Mouse (Mus musculus) MEL (cell line): ENCODE measurements around the gene Cenpn. TPM values are rescaled to one million over a fixed set of nuclear protein-coding genes. Genes with fewer than 3 reads are reported as not detected.

Experiments used
- DNase-seq: peaks from one replicate; pipeline ENCODE4 v3.0.0; 2011; ENCODE audit warnings: low read depth, low spot score
- H3K27ac ChIP-seq: 2 replicates; pipeline ENCODE4 v1.5.1; 2012; ENCODE audit warnings: low read depth, mild to moderate bottlenecking, control low read depth, low read length, moderate library complexity; ENCODE audit not compliant: control insufficient read depth
- H3K27me3 ChIP-seq, 2 experiments: fragments of 150-350 bp in 1 of 2; sonication (generic) in 1 of 2; 2 replicates each; pipeline ENCODE4 v1.6.1; 2012; ENCODE audit warnings: low read length in 2 of 2, mild to moderate bottlenecking in 2 of 2, improper control_type of control experiment in 1 of 2, moderate library complexity in 1 of 2; ENCODE audit not compliant: insufficient read depth in 2 of 2, control insufficient read depth in 1 of 2
- H3K36me3 ChIP-seq, 2 experiments: 2 replicates each; pipeline ENCODE4 v1.6.1; 2012 to 2014; ENCODE audit warnings: low read length in 2 of 2, improper control_type of control experiment in 1 of 2, inconsistent platforms in 1 of 2, mild to moderate bottlenecking in 1 of 2; ENCODE audit not compliant: insufficient read depth in 2 of 2, control insufficient read depth in 1 of 2
- H3K4me1 ChIP-seq, 2 experiments: fragments of 150-350 bp in 1 of 2; sonication (generic) in 1 of 2; 2 replicates each; pipeline ENCODE4 v1.6.1; 2012; ENCODE audit warnings: low read length in 2 of 2, improper control_type of control experiment in 1 of 2, mild to moderate bottlenecking in 1 of 2; ENCODE audit not compliant: insufficient read depth in 2 of 2, control insufficient read depth in 1 of 2
- H3K4me3 ChIP-seq, 2 experiments: fragments of 150-350 bp in 1 of 2; sonication (generic) in 1 of 2; 2 replicates each; pipeline ENCODE4 v1.5.1; 2012; ENCODE audit warnings: low read depth in 2 of 2, low read length in 2 of 2, mild to moderate bottlenecking in 2 of 2, moderate library complexity in 2 of 2, control low read depth in 1 of 2, improper control_type of control experiment in 1 of 2; ENCODE audit not compliant: control insufficient read depth in 1 of 2, insufficient read depth in 1 of 2
- H3K79me2 ChIP-seq: 2 replicates; pipeline ENCODE4 v1.6.1; 2012; ENCODE audit warnings: mild to moderate bottlenecking, low read length, moderate library complexity; ENCODE audit not compliant: control insufficient read depth, poor library complexity, insufficient read depth
- H3K9ac ChIP-seq: 2 replicates; pipeline ENCODE4 v1.6.1; 2012; ENCODE audit warnings: low read depth, mild to moderate bottlenecking, control low read depth, low read length, moderate library complexity; ENCODE audit not compliant: control insufficient read depth, poor library complexity, severe bottlenecking
- H3K9me3 ChIP-seq: fragments of 150-350 bp; sonication (generic); replicated peaks from 2 replicates; pipeline ENCODE4 v1.6.1; 2012; ENCODE audit warnings: mild to moderate bottlenecking, low read length, improper control_type of control experiment, moderate library complexity; ENCODE audit not compliant: insufficient read depth
- BHLHE40 ChIP-seq: IDR thresholded peaks from 2 replicates; pipeline ENCODE4 v1.6.1; 2012; ENCODE audit warnings: low read depth, mild to moderate bottlenecking, inconsistent platforms, low read length, improper control_type of control experiment, borderline replicate concordance
- CHD1 ChIP-seq: IDR thresholded peaks from 2 replicates; pipeline ENCODE4 v1.6.1; 2012; ENCODE audit warnings: low read depth, mild to moderate bottlenecking, inconsistent platforms, low read length, improper control_type of control experiment
- CHD2 ChIP-seq: IDR thresholded peaks from 2 replicates; pipeline ENCODE4 v1.6.1; 2011; ENCODE audit warnings: low read length, improper control_type of control experiment
- CTCF ChIP-seq, 3 experiments: IDR thresholded peaks in 2 of 3; conservative IDR thresholded peaks in 1 of 3; 2 replicates each; pipeline ENCODE4 v1.5.1; 2011 to 2012; ENCODE audit warnings: low read length in 3 of 3, low read depth in 2 of 3, mild to moderate bottlenecking in 2 of 3, improper control_type of control experiment in 1 of 3, inconsistent platforms in 1 of 3, mixed read lengths in 1 of 3, moderate library complexity in 1 of 3; ENCODE audit not compliant: control insufficient read depth in 1 of 3, insufficient read depth in 1 of 3, poor library complexity in 1 of 3, severe bottlenecking in 1 of 3
- E2F4 ChIP-seq: IDR thresholded peaks from 2 replicates; pipeline ENCODE4 v1.6.1; 2011; ENCODE audit warnings: low read depth, low read length, improper control_type of control experiment, borderline replicate concordance
- ELF1 ChIP-seq: IDR thresholded peaks from 2 replicates; pipeline ENCODE4 v1.6.1; 2014; ENCODE audit warnings: low read depth, mild to moderate bottlenecking, inconsistent platforms, low read length, improper control_type of control experiment, moderate library complexity
- EP300 ChIP-seq, 2 experiments: IDR thresholded peaks; 2 replicates each; pipeline ENCODE4 v1.6.1; 2011; ENCODE audit warnings: improper control_type of control experiment in 2 of 2, low read length in 2 of 2, low read depth in 1 of 2, mild to moderate bottlenecking in 1 of 2
- ETS1 ChIP-seq: IDR thresholded peaks from 2 replicates; pipeline ENCODE4 v1.6.1; 2012; ENCODE audit warnings: low read depth, mild to moderate bottlenecking, inconsistent platforms, low read length, improper control_type of control experiment, moderate library complexity
- GABPA ChIP-seq: IDR thresholded peaks from 2 replicates; pipeline ENCODE4 v1.6.1; 2012; ENCODE audit warnings: low read depth, mild to moderate bottlenecking, inconsistent platforms, low read length, improper control_type of control experiment, moderate library complexity
- GATA1 ChIP-seq: IDR thresholded peaks from 2 replicates; pipeline ENCODE4 v1.6.1; 2011; ENCODE audit warnings: low read depth, low read length, improper control_type of control experiment
- HCFC1 ChIP-seq: IDR thresholded peaks from 2 replicates; pipeline ENCODE4 v1.6.1; 2012; ENCODE audit warnings: low read depth, mild to moderate bottlenecking, inconsistent platforms, low read length, improper control_type of control experiment, moderate library complexity
- JUND ChIP-seq: IDR thresholded peaks from 2 replicates; pipeline ENCODE4 v1.6.1; 2011; ENCODE audit warnings: low read depth, mild to moderate bottlenecking, improper control_type of control experiment, low read length
- KAT2A ChIP-seq: conservative IDR thresholded peaks from 2 replicates; pipeline ENCODE4 v1.6.1; 2012; ENCODE audit warnings: low read depth, low read length, improper control_type of control experiment, inconsistent platforms
- MAFK ChIP-seq: IDR thresholded peaks from 2 replicates; pipeline ENCODE4 v1.6.1; 2011; ENCODE audit warnings: low read depth, mild to moderate bottlenecking, low read length, improper control_type of control experiment, borderline replicate concordance
- MAX ChIP-seq: IDR thresholded peaks from 2 replicates; pipeline ENCODE4 v1.6.1; 2011; ENCODE audit warnings: low read length, improper control_type of control experiment
- MAZ ChIP-seq: IDR thresholded peaks from 2 replicates; pipeline ENCODE4 v1.6.1; 2012; ENCODE audit warnings: low read depth, mild to moderate bottlenecking, inconsistent platforms, low read length, improper control_type of control experiment
- MEF2A ChIP-seq: IDR thresholded peaks from 2 replicates; pipeline ENCODE4 v1.6.1; 2014; ENCODE audit warnings: low read depth, mild to moderate bottlenecking, inconsistent platforms, low read length, improper control_type of control experiment; ENCODE audit not compliant: poor library complexity, insufficient replicate concordance, severe bottlenecking; ENCODE audit errors: extremely low read depth
- MXI1 ChIP-seq: IDR thresholded peaks from 2 replicates; pipeline ENCODE4 v1.6.1; 2011; ENCODE audit warnings: mild to moderate bottlenecking, low read depth, low read length, improper control_type of control experiment
- MYC ChIP-seq: IDR thresholded peaks from 2 replicates; pipeline ENCODE4 v1.6.1; 2011; ENCODE audit warnings: low read depth, mild to moderate bottlenecking, low read length, improper control_type of control experiment, moderate library complexity
- NELFE ChIP-seq: IDR thresholded peaks from 2 replicates; pipeline ENCODE4 v1.6.1; 2011; ENCODE audit warnings: low read depth, low read length, improper control_type of control experiment
- POLR2A ChIP-seq, 2 experiments: IDR thresholded peaks; 2 replicates each; pipeline ENCODE4 v1.6.1; 2011 to 2012; ENCODE audit warnings: low read length in 2 of 2, mild to moderate bottlenecking in 2 of 2, control low read depth in 1 of 2, improper control_type of control experiment in 1 of 2, low read depth in 1 of 2, moderate library complexity in 1 of 2; ENCODE audit not compliant: control insufficient read depth in 1 of 2, insufficient read depth in 1 of 2, poor library complexity in 1 of 2
- POLR2AphosphoS2 ChIP-seq: IDR thresholded peaks from 2 replicates; pipeline ENCODE4 v1.6.1; 2011; ENCODE audit warnings: low read length, improper control_type of control experiment
- POLR2AphosphoS5 ChIP-seq: IDR thresholded peaks from 2 replicates; pipeline ENCODE4 v1.6.1; 2012; ENCODE audit warnings: low read depth, borderline replicate concordance, mild to moderate bottlenecking, inconsistent platforms, low read length, moderate library complexity, mixed read lengths
- RAD21 ChIP-seq: IDR thresholded peaks from 2 replicates; pipeline ENCODE4 v1.6.1; 2011; ENCODE audit warnings: mild to moderate bottlenecking, low read depth, low read length, improper control_type of control experiment
- RCOR1 ChIP-seq: IDR thresholded peaks from 2 replicates; pipeline ENCODE4 v1.6.1; 2012; ENCODE audit warnings: low read depth, mild to moderate bottlenecking, inconsistent platforms, low read length, improper control_type of control experiment
- SIN3A ChIP-seq: IDR thresholded peaks from 2 replicates; pipeline ENCODE4 v1.6.1; 2012; ENCODE audit warnings: low read length, improper control_type of control experiment, inconsistent platforms
- SMC3 ChIP-seq: IDR thresholded peaks from 2 replicates; pipeline ENCODE4 v1.6.1; 2011; ENCODE audit warnings: low read depth, low read length, improper control_type of control experiment
- TAL1 ChIP-seq: IDR thresholded peaks from 2 replicates; pipeline ENCODE4 v1.6.1; 2012; ENCODE audit warnings: mild to moderate bottlenecking, inconsistent platforms, low read length, moderate library complexity, mixed read lengths
- TBP ChIP-seq: IDR thresholded peaks from 2 replicates; pipeline ENCODE4 v1.8.0; 2011; ENCODE audit warnings: low read depth, low read length, improper control_type of control experiment
- TCF12 ChIP-seq: IDR thresholded peaks from 2 replicates; pipeline ENCODE4 v1.6.1; 2014; ENCODE audit warnings: low read depth, mild to moderate bottlenecking, inconsistent platforms, low read length, improper control_type of control experiment, moderate library complexity
- UBTF ChIP-seq: IDR thresholded peaks from 2 replicates; pipeline ENCODE4 v1.6.1; 2012; ENCODE audit warnings: low read depth, mild to moderate bottlenecking, inconsistent platforms, low read length, improper control_type of control experiment, moderate library complexity, borderline replicate concordance; ENCODE audit not compliant: insufficient read depth
- USF1 ChIP-seq: IDR thresholded peaks from 2 replicates; pipeline ENCODE4 v1.6.1; 2014; ENCODE audit warnings: low read depth, mild to moderate bottlenecking, inconsistent platforms, low read length, improper control_type of control experiment, moderate library complexity
- USF2 ChIP-seq, 2 experiments: IDR thresholded peaks; 2 replicates each; pipeline ENCODE4 v1.6.1; 2011 to 2012; ENCODE audit warnings: improper control_type of control experiment in 2 of 2, low read length in 2 of 2, borderline replicate concordance in 1 of 2, inconsistent platforms in 1 of 2, low read depth in 1 of 2, mild to moderate bottlenecking in 1 of 2; ENCODE audit not compliant: insufficient read depth in 1 of 2
- ZC3H11A ChIP-seq: IDR thresholded peaks from 2 replicates; pipeline ENCODE4 v1.6.1; 2012; ENCODE audit warnings: low read depth, mild to moderate bottlenecking, inconsistent platforms, low read length, improper control_type of control experiment
- ZKSCAN1 ChIP-seq: IDR thresholded peaks from 2 replicates; pipeline ENCODE4 v1.6.1; 2012; ENCODE audit warnings: low read depth, mild to moderate bottlenecking, inconsistent platforms, low read length, improper control_type of control experiment, moderate library complexity
- ZMIZ1 ChIP-seq: IDR thresholded peaks from 2 replicates; pipeline ENCODE4 v1.6.1; 2012; ENCODE audit warnings: low read depth, mild to moderate bottlenecking, inconsistent platforms, low read length, improper control_type of control experiment, moderate library complexity
- ZNF384 ChIP-seq: IDR thresholded peaks from 2 replicates; pipeline ENCODE4 v1.6.1; 2012; ENCODE audit warnings: low read depth, mild to moderate bottlenecking, inconsistent platforms, low read length, improper control_type of control experiment
- polyA plus RNA-seq, 2 experiments: library from polyadenylated mRNA; stranded (reverse) in 1 of 2; unstranded in 1 of 2; fragments of >175 nt in 1 of 2; fragments of >200 nt in 1 of 2; gene quantifications; 2 replicates each; pipeline versions ENCODE4 v1.2.1 to v1.2.4; 2012; ENCODE audit warnings: low replicate concordance in 2 of 2, low read depth in 1 of 2; ENCODE audit not compliant: insufficient read length in 2 of 2, insufficient read depth in 1 of 2, missing spikeins in 1 of 2
- total RNA-seq: library from RNA; depleted of rRNA; stranded (reverse); fragments of 300-350 nt; gene quantifications from 2 replicates; pipeline ENCODE4 v1.2.3, GENCODE M21; 2012

Gene Cenpn
- total and polyA plus RNA-seq, 3 experiments, result 41.8 to 59.5 TPM; not detected in 1

DNA sequence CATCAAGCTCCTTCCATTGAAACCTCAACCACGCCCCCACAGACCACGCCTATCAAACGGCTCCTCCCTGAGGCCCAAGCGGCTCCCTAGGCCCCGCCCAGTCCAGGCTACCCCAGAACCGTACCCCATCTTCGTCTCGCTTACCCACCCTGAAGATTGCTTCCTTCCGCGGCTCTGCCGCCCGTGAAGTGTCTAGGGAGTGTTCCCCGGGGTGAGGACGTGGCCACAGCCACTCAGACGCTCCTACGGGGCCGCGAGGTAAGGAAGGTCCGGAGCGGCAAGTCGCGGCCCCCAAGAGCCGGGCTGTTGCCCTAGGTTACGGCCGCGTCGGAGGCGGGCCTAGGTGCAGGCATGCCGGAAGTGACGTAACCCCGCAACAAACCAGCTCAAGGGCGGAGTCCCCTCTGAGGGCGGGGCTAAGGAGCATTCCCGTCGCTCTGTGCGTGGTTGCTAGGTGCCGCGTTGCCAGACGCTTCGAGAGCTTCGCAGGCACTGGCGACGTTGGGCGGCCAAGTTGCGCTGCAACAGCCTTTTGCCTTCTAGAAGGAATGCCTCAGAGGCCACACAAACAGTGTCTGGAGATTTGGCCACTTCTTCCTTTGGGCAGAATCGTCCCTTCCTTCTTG lies 57.2 kb downstream of the Cenpn start, which contains the start of gene 1700030J22Rik:
Gene 1700030J22Rik (minus strand): TSS at position 329 of the 626 bp plus-strand sequence.
- Histone ChIP-seq H3K9me3 (no peaks in the 10 kb centered on the region), H3K4me3 (peak within 1 kb of the TSS; percentile 70 to 93), H3K27ac (no peak within 1 kb of the TSS), H3K27me3 (no peaks in the 10 kb centered on the region), H3K79me2 (no peaks in the 10 kb centered on the region), H3K36me3 (no peaks in the 10 kb centered on the region; a peak in 1 of 4 replicates), H3K4me1 (no peaks in the 10 kb centered on the region; a peak in 1 of 4 replicates), H3K9ac (peak within 1 kb of the TSS; percentile 50)
- DNase-seq, result peak; percentile 98
- TF ChIP-seq TAL1 (no peak), TBP (no peak), SMC3 (no peak; the same call in 1 of the 2 replicates), ZKSCAN1 (no peak), USF1 (no peak), SIN3A (peak; percentile 100), RCOR1 (no peak), MYC (no peak), ZMIZ1 (no peak), TCF12 (no peak; the same call in 1 of the 2 replicates), CHD1 (no peak), CHD2 (no peak), USF2 (IDR thresholded peaks at IDR 0.05; ENCODE audit: borderline replicate concordance in 1 of 2, insufficient read depth in 1 of 2, low read depth in 1 of 2, low read length in 2 of 2) (no peak), MXI1 (peak; percentile 96), JUND (no peak), POLR2AphosphoS5 (no peak), KAT2A (no peak), HCFC1 (peak; percentile 84), POLR2AphosphoS2 (no peak), RAD21 (peak; percentile 16), EP300 (IDR thresholded peaks at IDR 0.05; ENCODE audit: low read depth in 1 of 2, low read length in 2 of 2) (no peak), MAFK (no peak), E2F4 (no peak), POLR2A (IDR thresholded peaks at IDR 0.05; ENCODE audit: control insufficient read depth in 1 of 2, insufficient read depth in 1 of 2, low read depth in 1 of 2, low read length in 2 of 2, poor library complexity in 1 of 2) (no peak; a peak in 1 of 4 replicates), MEF2A (no peak), GATA1 (no peak), BHLHE40 (no peak), UBTF (no peak), ZNF384 (no peak), MAX (peak; percentile 78), ZC3H11A (no peak), GABPA (no peak), MAZ (peak; percentile 78; the same call in 1 of the 2 replicates), CTCF (IDR thresholded peaks at IDR 0.05 in 2 of 3, conservative IDR thresholded peaks at IDR 0.05 in 1 of 3; ENCODE audit: control insufficient read depth in 1 of 3, insufficient read depth in 1 of 3, low read depth in 2 of 3, low read length in 3 of 3, poor library complexity in 1 of 3, severe bottlenecking in 1 of 3) (peak in 2 of 3 experiments; percentile 3 to 18; a peak in 1 of 6 replicates), ELF1 (peak; percentile 75), NELFE (no peak), ETS1 (peak; percentile 5; the same call in 1 of the 2 replicates)
